Mouse (Mus musculus): Measurements from ENCODE around the gene Lrrc55.
A peak's percentile ranks its signal among the peaks of the same experiment; 100 is the strongest.

The Lrrc55 gene

GRCm38 (mm10) chr2:85172071-85172762 is 24.8 kb downstream of the Lrrc55 start:
- DNase-seq (ENCODE audit: low read depth in 1 of 2, low spot score in 2 of 2) = no peak

DNA sequence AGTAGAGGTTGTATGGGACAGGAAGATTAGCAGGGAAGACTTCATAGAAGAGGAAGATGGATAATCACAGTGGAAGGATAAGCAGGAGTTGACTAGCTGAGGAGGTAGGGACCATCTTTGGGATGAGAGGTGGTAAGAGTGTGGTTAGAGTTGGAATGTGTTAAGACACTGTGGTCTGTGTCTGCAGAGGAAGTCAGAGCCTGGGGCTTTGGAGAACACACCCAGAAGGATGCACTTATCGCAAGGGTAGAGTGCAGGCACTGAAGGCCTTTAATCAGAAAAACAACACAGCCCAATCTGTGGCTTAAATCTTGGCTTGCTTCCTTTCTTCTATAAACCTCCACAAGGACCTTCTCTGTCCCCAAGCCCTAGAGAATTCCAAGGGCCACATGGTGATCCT is 28.7 kb downstream of the Lrrc55 start:
- DNase-seq (ENCODE audit: low read depth in 1 of 2, low spot score in 2 of 2) = no peak

DNA sequence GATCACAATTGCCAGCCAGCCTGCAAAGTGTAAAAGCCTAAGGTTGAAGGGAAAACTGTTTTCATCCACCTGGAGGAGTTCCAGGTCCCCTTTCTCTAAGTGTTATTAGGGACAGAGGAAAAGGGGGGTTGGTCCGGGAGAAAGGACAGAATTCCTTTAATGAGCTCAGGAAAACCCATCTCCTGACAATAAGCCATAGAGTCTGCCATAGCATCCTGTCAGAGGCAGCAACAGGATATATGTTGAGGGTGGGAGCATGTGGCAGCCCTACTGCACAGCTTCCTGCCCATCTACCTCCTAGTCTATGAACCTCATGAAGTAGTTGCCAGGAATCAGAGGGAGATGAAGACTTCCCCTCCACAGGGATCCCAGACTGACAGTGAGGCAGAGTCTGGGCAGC is 29.4 kb downstream of the Lrrc55 start:
- DNase-seq (ENCODE audit: low read depth in 1 of 2, low spot score in 2 of 2) = no peak

GRCm38 (mm10) chr2:85163311-85164047 is 33.5 kb downstream of the Lrrc55 start:
- DNase-seq (ENCODE audit: low read depth in 1 of 2, low spot score in 2 of 2) = no peak

- DNase-seq (ENCODE audit: low read depth in 1 of 2, low spot score in 2 of 2) = no peak
These were observed 35.3 kb downstream of the Lrrc55 start for GRCm38 (mm10) chr2:85161638-85162093.

- no peak for DNase-seq (ENCODE audit: low read depth in 1 of 2, low spot score in 2 of 2)
These were observed 35.9 kb downstream of the Lrrc55 start for GRCm38 (mm10) chr2:85160901-85161637.

DNA sequence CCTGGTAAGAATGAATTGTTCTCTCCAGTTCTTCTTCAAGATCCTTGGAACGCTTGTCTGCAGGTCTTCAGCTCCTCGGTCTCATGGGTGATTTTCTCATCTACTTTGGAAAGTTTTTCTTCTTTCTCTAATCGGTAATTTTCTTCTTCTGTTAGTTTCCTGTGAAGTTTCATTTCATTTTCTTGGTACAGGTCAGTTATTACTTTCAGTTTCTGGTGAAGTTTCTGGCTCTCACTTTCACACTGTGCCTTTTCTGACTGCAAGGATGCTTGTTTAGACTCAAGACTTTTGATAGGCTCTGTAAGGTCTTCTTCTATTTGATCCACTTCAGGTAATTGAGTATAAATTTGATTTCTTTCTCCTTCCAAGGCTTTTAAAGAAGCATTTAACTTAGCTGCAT is 39.6 kb downstream of the Lrrc55 start:
- DNase-seq (ENCODE audit: low read depth in 1 of 2, low spot score in 2 of 2) = no peak

- DNase-seq (ENCODE audit: low read depth in 1 of 2, low spot score in 2 of 2) = no peak
These were observed 40.9 kb downstream of the Lrrc55 start for GRCm38 (mm10) chr2:85156136-85156535.

GRCm38 (mm10) chr2:85155334-85155733 is 41.7 kb downstream of the Lrrc55 start:
- no peak for DNase-seq (ENCODE audit: low read depth in 1 of 2, low spot score in 2 of 2)

DNA sequence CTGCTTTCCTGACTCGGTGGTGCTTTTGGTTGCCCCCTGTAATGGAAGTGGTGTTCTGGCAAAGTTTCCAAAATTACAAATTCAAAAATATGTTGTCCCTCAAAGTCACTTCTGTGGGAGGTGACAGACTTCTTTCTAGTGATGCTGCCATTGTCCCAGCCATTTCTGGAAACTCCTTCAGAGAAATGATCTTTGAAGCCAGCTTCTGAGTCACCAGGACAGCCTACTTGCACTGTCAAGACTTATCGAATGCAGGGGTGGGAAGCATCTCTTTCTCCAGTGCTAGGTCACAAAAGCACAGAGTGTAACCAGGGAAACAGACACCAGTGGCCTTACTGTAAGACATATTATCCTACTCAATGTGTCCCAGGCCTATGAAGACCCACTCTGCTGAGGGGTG is 45.8 kb downstream of the Lrrc55 start:
- DNase-seq (ENCODE audit: low read depth in 1 of 2, low spot score in 2 of 2) = no peak

- DNase-seq (ENCODE audit: low read depth in 1 of 2, low spot score in 2 of 2) = no peak
These were observed 46.6 kb downstream of the Lrrc55 start for GRCm38 (mm10) chr2:85150373-85150772.

DNA sequence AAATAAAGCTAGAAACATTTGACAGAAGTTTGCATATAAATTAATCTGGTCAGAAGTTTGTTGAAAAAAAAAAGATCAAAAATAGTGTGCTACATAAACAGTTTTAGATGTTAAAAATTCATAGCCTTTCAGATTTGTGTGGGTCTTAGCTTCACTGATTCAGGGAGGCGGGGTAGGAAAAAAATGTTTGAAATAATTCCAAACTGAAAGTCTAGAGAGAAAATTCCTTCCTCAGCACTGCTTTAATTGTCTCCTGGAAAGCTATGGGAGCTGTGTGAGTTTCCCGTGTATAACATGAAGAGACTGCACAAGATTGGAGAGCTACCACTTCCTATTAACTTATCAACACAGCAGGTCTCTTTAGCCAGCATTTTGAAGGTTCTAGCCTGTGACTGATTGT is 49.5 kb downstream of the Lrrc55 start:
- no peak for DNase-seq (ENCODE audit: low read depth in 1 of 2, low spot score in 2 of 2)

DNA sequence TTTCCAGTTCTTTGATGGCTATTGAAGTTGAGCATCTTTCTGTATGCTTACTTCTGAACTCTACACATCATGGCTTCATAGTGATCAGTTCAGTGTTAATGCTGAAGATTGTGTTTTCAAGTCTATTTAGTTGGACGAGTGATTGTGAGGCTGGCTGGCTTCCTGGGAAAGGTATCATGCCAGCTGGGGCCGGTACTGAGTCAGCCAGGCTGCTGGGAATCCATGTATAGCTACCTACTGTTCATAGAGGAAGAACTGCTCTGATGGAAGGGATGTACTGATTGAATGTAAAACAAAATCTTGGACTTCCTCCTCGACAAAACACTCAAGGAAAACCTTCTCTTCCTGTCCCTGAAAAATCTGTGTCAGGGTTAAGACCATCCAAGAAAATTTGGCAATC is 51.7 kb downstream of the Lrrc55 start:
- DNase-seq (ENCODE audit: low read depth in 1 of 2, low spot score in 2 of 2) = no peak

GRCm38 (mm10) chr2:85144908-85145307 is 52.1 kb downstream of the Lrrc55 start:
- DNase-seq (ENCODE audit: low read depth in 1 of 2, low spot score in 2 of 2) = no peak

DNA sequence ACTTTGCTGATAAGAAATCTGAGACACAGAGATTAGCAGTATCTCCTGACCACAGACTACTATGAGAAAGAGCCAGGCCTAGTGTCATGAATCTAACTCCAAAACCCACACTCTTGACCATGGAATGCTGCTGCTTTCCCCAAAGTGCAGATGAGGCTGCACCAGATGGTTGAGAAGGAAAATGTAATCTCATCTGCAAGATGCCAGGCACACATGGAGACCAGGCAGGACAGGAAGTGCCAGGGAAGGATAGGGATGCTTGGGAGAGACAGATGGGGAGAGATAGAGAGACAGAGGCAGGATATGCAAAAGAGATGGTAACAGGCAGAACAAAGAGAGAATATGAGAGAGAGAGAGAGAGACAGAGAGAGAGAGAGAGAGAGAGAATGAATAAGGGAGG is 56.2 kb downstream of the Lrrc55 start:
- no peak for DNase-seq (ENCODE audit: low read depth in 1 of 2, low spot score in 2 of 2)

GRCm38 (mm10) chr2:85139846-85140245 is 57.2 kb downstream of the Lrrc55 start:
- DNase-seq (ENCODE audit: low read depth in 1 of 2, low spot score in 2 of 2) = no peak

GRCm38 (mm10) chr2:85139393-85139792 is 57.6 kb downstream of the Lrrc55 start:
- DNase-seq (ENCODE audit: low read depth in 1 of 2, low spot score in 2 of 2) = no peak

GRCm38 (mm10) chr2:85138143-85138542 is 58.9 kb downstream of the Lrrc55 start:
- no peak for DNase-seq (ENCODE audit: low read depth in 1 of 2, low spot score in 2 of 2)

GRCm38 (mm10) chr2:85137601-85138140 is 59.3 kb downstream of the Lrrc55 start:
- DNase-seq (ENCODE audit: low read depth in 1 of 2, low spot score in 2 of 2) = peak in 1 of 2 experiments; percentile 5

- DNase-seq (ENCODE audit: low read depth in 1 of 2, low spot score in 2 of 2) = no peak
These were observed 60.0 kb downstream of the Lrrc55 start for GRCm38 (mm10) chr2:85136831-85137520.

DNA sequence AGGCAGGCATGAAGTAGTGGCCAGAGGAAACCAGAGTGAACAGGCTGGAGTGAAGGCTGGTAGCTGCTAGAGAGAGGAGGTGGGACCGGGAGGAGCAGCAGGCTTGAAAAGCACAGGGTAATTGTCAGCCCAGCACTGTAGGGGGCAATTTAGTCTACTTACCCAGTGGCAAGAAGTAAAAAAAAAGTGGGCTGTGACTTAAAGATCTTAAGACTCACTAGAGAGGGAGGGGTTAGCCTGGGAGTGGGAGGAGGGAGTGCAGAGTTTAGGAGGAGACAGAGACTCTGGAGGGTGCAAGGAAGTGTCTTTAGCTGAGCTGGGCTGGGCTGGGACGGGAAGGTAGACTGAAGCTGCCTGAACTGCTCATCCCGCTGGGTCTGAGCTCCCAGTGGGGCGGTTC is 60.9 kb downstream of the Lrrc55 start, which contains the start of gene Aplnr:
Gene Aplnr (plus strand): TSS at position 137 of the 400 bp plus-strand sequence.
- no peak for DNase-seq (ENCODE audit: low read depth in 1 of 2, low spot score in 2 of 2)

Data from monocyte, adult 2 months (primary cell).